Mouse (Mus musculus): ENCODE results near the gene Lhfpl2. TPM values are rescaled to one million over a fixed set of nuclear protein-coding genes. Genes with fewer than 3 reads are reported as not detected.
"Not testable (repeated sequence)": the region's sequence is repeated elsewhere in the genome, so short reads cannot be mapped to it uniquely, and the experiment has no call there.

Gene Lhfpl2
- 4.3 and 4.6 TPM in 2 replicates for polyA plus RNA-seq (2015; fragmentation: Nextera tagmentation; extraction: Ambion mirVana)

- Histone ChIP-seq H3K4me1 (ENCODE audit: insufficient read depth) (peaks cover 5% of the 10 kb centered on the region), H3K9ac (replicated peaks) (peak within 1 kb of the TSS; percentile 75), H3K4me3 (ENCODE audit: low read depth, low read length) (peak within 1 kb of the TSS; percentile 69), H3K4me2 (ENCODE audit: low read depth, low read length) (peak within 1 kb of the TSS; percentile 91), H3K27me3 (ENCODE audit: insufficient read depth, low read length) (peaks cover 35% of the 10 kb centered on the region), H3K9me3 (ENCODE audit: low read length) (no peaks in the 10 kb centered on the region), H3K36me3 (replicated peaks; ENCODE audit: insufficient read depth, low read length) (no peaks in the 10 kb centered on the region), H3K27ac (ENCODE audit: low read depth) (peak within 1 kb of the TSS; percentile 46; the same call in 1 of the 2 replicates)
- ATAC-seq (peak; percentile 60), DNase-seq (peak; percentile 51)
- under 1% methylated on average over 61 of the region's 85 CpGs for WGBS (ENCODE audit: insufficient replicate concordance)
- TF ChIP-seq EP300 (IDR thresholded peaks at IDR 0.05; ENCODE audit: low read depth): no peak
- no peak for TF ChIP-seq CTCF (IDR thresholded peaks at IDR 0.05; ENCODE audit: low read depth)
Measured at GRCm38 (mm10) chr13:94057563-94058560, at the start of gene Lhfpl2. TSS of gene Lhfpl2 (plus strand) at chr13:94057796.

- TF ChIP-seq EP300 (IDR thresholded peaks at IDR 0.05; ENCODE audit: low read depth) (no peak), CTCF (IDR thresholded peaks at IDR 0.05; ENCODE audit: low read depth) (no peak)
- ATAC-seq (no peak), DNase-seq (no peak)
- WGBS (ENCODE audit: insufficient replicate concordance): 73% methylated on average over 4 of the region's 4 CpGs
- H3K36me3 ChIP-seq (replicated peaks; ENCODE audit: insufficient read depth, low read length): no peaks in the 10 kb centered on the region
- no peak overlapping the region for H3K9ac ChIP-seq (replicated peaks)
- H3K27me3 ChIP-seq (ENCODE audit: insufficient read depth, low read length): no peaks in the 10 kb centered on the region
- H3K4me1 ChIP-seq (ENCODE audit: insufficient read depth): no peaks in the 10 kb centered on the region
- H3K27ac ChIP-seq (ENCODE audit: low read depth): no peak overlapping the region
- H3K9me3 ChIP-seq (ENCODE audit: low read length): no peaks in the 10 kb centered on the region
- no peak overlapping the region for H3K4me2 ChIP-seq (ENCODE audit: low read depth, low read length)
- no peak overlapping the region for H3K4me3 ChIP-seq (ENCODE audit: low read depth, low read length)
Measured at GRCm38 (mm10) chr13:94011996-94012575, 45.5 kb upstream of the Lhfpl2 start.

- 73% methylated on average over 10 of the region's 10 CpGs for WGBS (ENCODE audit: insufficient replicate concordance)
- no peaks in the 10 kb centered on the region for H3K4me1 ChIP-seq (ENCODE audit: insufficient read depth)
- no peak overlapping the region for H3K9ac ChIP-seq (replicated peaks)
- H3K36me3 ChIP-seq (replicated peaks; ENCODE audit: insufficient read depth, low read length): no peaks in the 10 kb centered on the region
- no peak overlapping the region for H3K4me3 ChIP-seq (ENCODE audit: low read depth, low read length)
- ATAC-seq (no peak), DNase-seq (no peak)
- no peak overlapping the region for H3K4me2 ChIP-seq (ENCODE audit: low read depth, low read length)
- H3K27me3 ChIP-seq (ENCODE audit: insufficient read depth, low read length): no peaks in the 10 kb centered on the region
- no peak overlapping the region for H3K27ac ChIP-seq (ENCODE audit: low read depth)
- no peaks in the 10 kb centered on the region for H3K9me3 ChIP-seq (ENCODE audit: low read length)
- TF ChIP-seq EP300 (IDR thresholded peaks at IDR 0.05; ENCODE audit: low read depth) (no peak), CTCF (IDR thresholded peaks at IDR 0.05; ENCODE audit: low read depth) (no peak)
Measured at GRCm38 (mm10) chr13:94013986-94014385, 43.6 kb upstream of the Lhfpl2 start.

- H3K9me3 ChIP-seq (ENCODE audit: low read length); ATAC-seq; DNase-seq; H3K36me3 ChIP-seq (replicated peaks; ENCODE audit: insufficient read depth, low read length); H3K4me2 ChIP-seq (ENCODE audit: low read depth, low read length); H3K4me1 ChIP-seq (ENCODE audit: insufficient read depth); H3K4me3 ChIP-seq (ENCODE audit: low read depth, low read length); H3K27ac ChIP-seq (ENCODE audit: low read depth); H3K9ac ChIP-seq (replicated peaks); H3K27me3 ChIP-seq (ENCODE audit: insufficient read depth, low read length): not testable (repeated sequence)
- WGBS (ENCODE audit: insufficient replicate concordance): 73% methylated on average over 7 of the region's 13 CpGs
Measured at GRCm38 (mm10) chr13:94024575-94024974, 33.0 kb upstream of the Lhfpl2 start.

GRCm38 (mm10) chr13:94029147-94029546 lies 28.4 kb upstream of the Lhfpl2 start:
- no peak for ATAC-seq
- WGBS (ENCODE audit: insufficient replicate concordance): 81% methylated on average over 10 of the region's 10 CpGs

GRCm38 (mm10) chr13:94030551-94030950 lies 27.0 kb upstream of the Lhfpl2 start:
- H3K27ac ChIP-seq (ENCODE audit: low read depth): no peak overlapping the region
- no peaks in the 10 kb centered on the region for H3K36me3 ChIP-seq (replicated peaks; ENCODE audit: insufficient read depth, low read length)
- WGBS (ENCODE audit: insufficient replicate concordance): 73% methylated on average over 2 of the region's 2 CpGs
- no peak overlapping the region for H3K9ac ChIP-seq (replicated peaks)
- no peak for ATAC-seq
- DNase-seq: no peak
- no peaks in the 10 kb centered on the region for H3K27me3 ChIP-seq (ENCODE audit: insufficient read depth, low read length)
- no peaks in the 10 kb centered on the region for H3K9me3 ChIP-seq (ENCODE audit: low read length)
- H3K4me1 ChIP-seq (ENCODE audit: insufficient read depth): no peaks in the 10 kb centered on the region
- TF ChIP-seq CTCF (IDR thresholded peaks at IDR 0.05; ENCODE audit: low read depth) (no peak), EP300 (IDR thresholded peaks at IDR 0.05; ENCODE audit: low read depth) (no peak)
- H3K4me3 ChIP-seq (ENCODE audit: low read depth, low read length): no peak overlapping the region
- H3K4me2 ChIP-seq (ENCODE audit: low read depth, low read length): no peak overlapping the region

More at GRCm38 (mm10) chr13:94029147-94029546, 28.4 kb upstream of the Lhfpl2 start:
- H3K27me3 ChIP-seq (ENCODE audit: insufficient read depth, low read length): no peaks in the 10 kb centered on the region
- no peak overlapping the region for H3K27ac ChIP-seq (ENCODE audit: low read depth)
- no peaks in the 10 kb centered on the region for H3K9me3 ChIP-seq (ENCODE audit: low read length)
- H3K36me3 ChIP-seq (replicated peaks; ENCODE audit: insufficient read depth, low read length): no peaks in the 10 kb centered on the region
- TF ChIP-seq EP300 (IDR thresholded peaks at IDR 0.05; ENCODE audit: low read depth): no peak
- TF ChIP-seq CTCF (IDR thresholded peaks at IDR 0.05; ENCODE audit: low read depth): no peak
- no peaks in the 10 kb centered on the region for H3K4me1 ChIP-seq (ENCODE audit: insufficient read depth)
- no peak for DNase-seq
- H3K4me2 ChIP-seq (ENCODE audit: low read depth, low read length): no peak overlapping the region
- H3K4me3 ChIP-seq (ENCODE audit: low read depth, low read length): no peak overlapping the region
- H3K9ac ChIP-seq (replicated peaks): no peak overlapping the region
